Mouse (Mus musculus): ENCODE measurements around the gene Anp32a.

Gene Anp32a

GRCm38 (mm10) chr9:62372556-62373221 lies 31.6 kb downstream of the Anp32a start:
- CTCF ChIA-PET, result interaction anchor here in 3 of 4 experiments (0.6 to 2.7 kb wide), 20 partner anchors 8 to 180 kb away, joined by 3 to 13 read pairs (median 3); no protein-coding TSS in a partner anchor

GRCm38 (mm10) chr9:62373222-62374123 lies 32.4 kb downstream of the Anp32a start:
- ChIA-PET POLR2A (interaction anchor here (0.6 to 3.5 kb wide), 22 partner anchors 7 to 94 kb away, joined by 3 to 35 read pairs (median 4); no protein-coding TSS in a partner anchor), CTCF (interaction anchor here (0.6 to 2.7 kb wide), 27 partner anchors 7 to 347 kb away, joined by 3 to 13 read pairs (median 3); partner anchors contain the start of gene Paqr5 (in 1 of the 4))

More at GRCm38 (mm10) chr9:62372556-62373221, 31.6 kb downstream of the Anp32a start:
- POLR2A ChIA-PET, result interaction anchor here (0.6 to 3.5 kb wide), 22 partner anchors 8 to 95 kb away, joined by 3 to 35 read pairs (median 4); no protein-coding TSS in a partner anchor

GRCm38 (mm10) chr9:62374276-62374675 lies 33.2 kb downstream of the Anp32a start:
- ChIA-PET CTCF (interaction anchor here in 3 of 4 experiments (1.0 to 2.7 kb wide), 10 partner anchors 11 to 347 kb away, joined by 3 to 13 read pairs (median 4); partner anchors contain the start of gene Paqr5 (in 1 of the 3)), POLR2A (interaction anchor here in 3 of 4 experiments (0.6 to 3.5 kb wide), 7 partner anchors 9 to 70 kb away, joined by 3 to 12 read pairs (median 4); no protein-coding TSS in a partner anchor)

- CTCF ChIA-PET, result interaction anchor here in 2 of 4 experiments (0.6 to 1.2 kb wide), 2 partner anchors 18 to 175 kb away, joined by 3 read pairs; no protein-coding TSS in a partner anchor
Observed at GRCm38 (mm10) chr9:62377897-62378296, 36.8 kb downstream of the Anp32a start.

GRCm38 (mm10) chr9:62380351-62380750 lies 39.3 kb downstream of the Anp32a start:
- CTCF ChIA-PET, result interaction anchor here in 2 of 4 experiments (0.5 to 1.5 kb wide), 3 partner anchors 35 to 1537 kb away, joined by 3 to 6 read pairs (median 3); no protein-coding TSS in a partner anchor
- POLR2A ChIA-PET, result interaction anchor here in 3 of 4 experiments (0.5 to 6.8 kb wide), 13 partner anchors 8 to 170 kb away, joined by 3 to 27 read pairs (median 3); no protein-coding TSS in a partner anchor

More at GRCm38 (mm10) chr9:62377897-62378296, 36.8 kb downstream of the Anp32a start:
- POLR2A ChIA-PET, result interaction anchor here in 2 of 4 experiments (0.6 to 6.8 kb wide), 8 partner anchors 8 to 1502 kb away, joined by 3 to 27 read pairs (median 4); no protein-coding TSS in a partner anchor

GRCm38 (mm10) chr9:62381402-62381913 lies 40.4 kb downstream of the Anp32a start:
- CTCF ChIA-PET, result interaction anchor here in 3 of 4 experiments (0.5 to 1.5 kb wide), 7 partner anchors 9 to 259 kb away, joined by 3 to 6 read pairs (median 3); partner anchors contain the start of gene Glce (in 1 of the 3)
- POLR2A ChIA-PET, result interaction anchor here in 3 of 4 experiments (0.6 to 6.8 kb wide), 17 partner anchors 9 to 169 kb away, joined by 3 to 27 read pairs (median 3); no protein-coding TSS in a partner anchor

- POLR2A ChIA-PET, result interaction anchor here in 1 of 4 experiments (1.0 to 1.2 kb wide), 2 partner anchors 11 to 48 kb away, joined by 3 read pairs; no protein-coding TSS in a partner anchor
- CTCF ChIA-PET, result interaction anchor here in 1 of 4 experiments (0.5 kb wide), 1 partner anchor 1494 kb away, joined by 9 read pairs; no protein-coding TSS in a partner anchor
Observed at GRCm38 (mm10) chr9:62382519-62383084, 41.5 kb downstream of the Anp32a start.

GRCm38 (mm10) chr9:62385062-62385461 lies 44.0 kb downstream of the Anp32a start:
- ChIA-PET CTCF (interaction anchor here in 2 of 4 experiments (0.5 to 1.3 kb wide), 2 partner anchors 17 to 30 kb away, joined by 3 read pairs; no protein-coding TSS in a partner anchor), POLR2A (interaction anchor here in 2 of 4 experiments (0.7 to 1.8 kb wide), 4 partner anchors 12 to 146 kb away, joined by 3 to 8 read pairs (median 4); no protein-coding TSS in a partner anchor)

GRCm38 (mm10) chr9:62385727-62386518 lies 44.8 kb downstream of the Anp32a start:
- POLR2A ChIA-PET, result interaction anchor here (0.6 to 1.8 kb wide), 8 partner anchors 8 to 145 kb away, joined by 3 to 8 read pairs (median 4); no protein-coding TSS in a partner anchor
- CTCF ChIA-PET, result interaction anchor here in 2 of 4 experiments (0.5 to 1.3 kb wide), 2 partner anchors 29 to 1397 kb away, joined by 3 to 7 read pairs; no protein-coding TSS in a partner anchor

GRCm38 (mm10) chr9:62389735-62390134 lies 48.6 kb downstream of the Anp32a start:
- POLR2A ChIA-PET, result interaction anchor here in 2 of 4 experiments (0.8 to 1.0 kb wide), 2 partner anchors 18 to 161 kb away, joined by 3 read pairs; no protein-coding TSS in a partner anchor
- CTCF ChIA-PET, result no interaction called here

GRCm38 (mm10) chr9:62393531-62393930 lies 52.4 kb downstream of the Anp32a start:
- ChIA-PET CTCF (no interaction called here), POLR2A (no interaction called here)

- POLR2A ChIA-PET, result no interaction called here
Observed at GRCm38 (mm10) chr9:62394163-62394562, 53.1 kb downstream of the Anp32a start.

GRCm38 (mm10) chr9:62400531-62401170 lies 59.6 kb downstream of the Anp32a start:
- CTCF ChIA-PET, result interaction anchor here in 3 of 4 experiments (0.6 to 3.5 kb wide), 10 partner anchors 15 to 383 kb away, joined by 3 to 20 read pairs (median 4); no protein-coding TSS in a partner anchor
- POLR2A ChIA-PET, result interaction anchor here in 3 of 4 experiments (0.7 to 2.6 kb wide), 8 partner anchors 14 to 1808 kb away, joined by 3 to 10 read pairs (median 4); no protein-coding TSS in a partner anchor

More at GRCm38 (mm10) chr9:62394163-62394562, 53.1 kb downstream of the Anp32a start:
- CTCF ChIA-PET, result no interaction called here

- CTCF ChIA-PET, result interaction anchor here in 3 of 4 experiments (0.6 to 3.5 kb wide), 10 partner anchors 14 to 417 kb away, joined by 3 to 20 read pairs (median 4); partner anchors contain the start of gene Coro2b (in 1 of the 3)
Observed at GRCm38 (mm10) chr9:62401589-62401988, 60.5 kb downstream of the Anp32a start.

GRCm38 (mm10) chr9:62406423-62407013 lies 65.4 kb downstream of the Anp32a start:
- ChIA-PET POLR2A (interaction anchor here in 2 of 4 experiments (1.1 to 1.2 kb wide), 2 partner anchors 9 to 10 kb away, joined by 3 to 5 read pairs; no protein-coding TSS in a partner anchor), CTCF (interaction anchor here in 3 of 4 experiments (0.5 to 1.7 kb wide), 4 partner anchors 11 to 446 kb away, joined by 3 to 5 read pairs (median 3); no protein-coding TSS in a partner anchor)

More at GRCm38 (mm10) chr9:62401589-62401988, 60.5 kb downstream of the Anp32a start:
- POLR2A ChIA-PET, result interaction anchor here in 3 of 4 experiments (0.7 to 2.6 kb wide), 6 partner anchors 13 to 488 kb away, joined by 3 to 10 read pairs (median 4); no protein-coding TSS in a partner anchor
